Mouse (Mus musculus): ENCODE measurements around the gene Dlg1.

DNA sequence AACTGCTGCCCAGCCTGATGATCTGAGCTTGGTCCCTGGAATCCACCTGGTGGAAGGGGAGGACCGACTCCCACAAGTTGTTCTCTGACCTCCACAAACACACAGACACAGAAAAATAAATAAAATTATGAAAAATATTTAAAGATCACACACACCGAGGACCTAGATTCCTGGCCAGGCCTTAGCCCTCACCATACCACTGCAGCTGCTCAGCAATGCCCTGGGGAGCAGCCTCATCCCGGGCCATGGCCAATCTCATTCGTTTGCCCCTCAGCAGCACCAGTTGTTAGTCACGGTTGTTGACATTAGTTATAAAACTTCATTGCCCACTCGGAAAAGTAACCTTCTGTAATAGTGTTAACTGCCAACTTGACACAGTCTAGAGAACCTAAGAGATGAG is 214.8 kb downstream of the Dlg1 start:
- TF ChIP-seq TAL1 (IDR thresholded peaks at IDR 0.05; ENCODE audit: low read length) (no peak), GATA1 (IDR thresholded peaks at IDR 0.05; ENCODE audit: low read length) (no peak)

Data from erythroblast, embryonic 14.5 days (primary cell).